Mouse (Mus musculus) embryonic facial prominence, embryonic 13.5 days (tissue): Measurements from ENCODE around the gene Epha1. TPM values are rescaled to one million over a fixed set of nuclear protein-coding genes. Genes with fewer than 3 reads are reported as not detected.
A peak's percentile ranks its signal among the peaks of the same experiment; 100 is the strongest.

Experiments used
- ATAC-seq: fragments of 200-750 bp; cut with Nextera tagmentation; 2 replicates; pipeline ENCODE4 v1.8.0; 2017; ENCODE audit warnings: low read depth; ENCODE audit not compliant: insufficient number of reproducible peaks, insufficient read depth, low FRiP score, low TSS enrichment
- H3K27ac ChIP-seq: fragments of 300-500 bp; sonication (generic); 2 replicates; pipeline ENCODE4 v1.5.1; 2015; ENCODE audit warnings: moderate library complexity, mild to moderate bottlenecking, inconsistent platforms
- H3K27me3 ChIP-seq: fragments of 300-500 bp; sonication (generic); 2 replicates; pipeline ENCODE4 v1.6.1; 2015; ENCODE audit warnings: mild to moderate bottlenecking, inconsistent platforms
- H3K36me3 ChIP-seq: fragments of 300-500 bp; sonication (generic); 2 replicates; pipeline ENCODE4 v1.6.1; 2015; ENCODE audit warnings: mild to moderate bottlenecking, inconsistent platforms
- H3K4me1 ChIP-seq: fragments of 300-500 bp; sonication (generic); 2 replicates; pipeline ENCODE4 v1.6.1; 2015; ENCODE audit warnings: inconsistent platforms
- H3K4me2 ChIP-seq: fragments of 300-500 bp; sonication (generic); 2 replicates; pipeline ENCODE4 v1.6.1; 2015; ENCODE audit warnings: moderate library complexity, mild to moderate bottlenecking, inconsistent platforms
- H3K4me3 ChIP-seq: fragments of 300-500 bp; sonication (generic); 2 replicates; pipeline ENCODE4 v1.5.1; 2015; ENCODE audit warnings: mild to moderate bottlenecking, inconsistent platforms
- H3K9ac ChIP-seq: fragments of 300-500 bp; sonication (generic); 2 replicates; pipeline ENCODE4 v1.6.1; 2015; ENCODE audit warnings: mild to moderate bottlenecking, inconsistent platforms
- H3K9me3 ChIP-seq: fragments of 300-500 bp; sonication (generic); 2 replicates; pipeline ENCODE4 v1.6.1; 2016; ENCODE audit warnings: inconsistent platforms
- WGBS: fragments of 180-500 bp; shearing (Covaris S2); methylation state at CpG from one replicate; pipeline ENCODE4 v1.1.7; 2015; ENCODE audit warnings: mixed read lengths; 5-methylcytosine and 5-hydroxymethylcytosine counted together
- polyA plus RNA-seq: library from polyadenylated mRNA; unstranded; fragments of >200 nt; fragmentation: Nextera tagmentation; extraction: Ambion mirVana; gene quantifications from 2 replicates; pipeline ENCODE4 v1.2.1, GENCODE M21; 2015

The Epha1 gene
- polyA plus RNA-seq, 1 experiment from 2014 or later = 10.5 TPM

GRCm38 (mm10) chr6:42351776-42352485, 21.1 kb downstream of the Epha1 start:
- no peaks in the 10 kb centered on the region for H3K27me3 ChIP-seq
- no peak overlapping the region for H3K9ac ChIP-seq
- H3K9me3 ChIP-seq = no peaks in the 10 kb centered on the region
- 80% methylated on average over 7 of the region's 7 CpGs for WGBS
- ATAC-seq = no peak
- H3K27ac ChIP-seq = no peak overlapping the region
- H3K4me1 ChIP-seq = peaks cover 48% of the 10 kb centered on the region
- peaks cover 48% of the 10 kb centered on the region for H3K36me3 ChIP-seq
- H3K4me3 ChIP-seq = peak overlapping the region; percentile 79; the same call in 1 of the 2 replicates
- H3K4me2 ChIP-seq = peak overlapping the region; percentile 85

- Histone ChIP-seq H3K4me1 (peaks cover 48% of the 10 kb centered on the region), H3K27me3 (no peaks in the 10 kb centered on the region), H3K27ac (peak overlapping the region; percentile 94), H3K4me3 (peak overlapping the region; percentile 79), H3K4me2 (peak overlapping the region; percentile 85), H3K9me3 (no peaks in the 10 kb centered on the region), H3K9ac (peak overlapping the region; percentile 88), H3K36me3 (peaks cover 41% of the 10 kb centered on the region)
- ATAC-seq = no peak
- 45% methylated on average over 13 of the region's 13 CpGs for WGBS
These were observed 21.9 kb downstream of the Epha1 start for GRCm38 (mm10) chr6:42350968-42351775.

DNA sequence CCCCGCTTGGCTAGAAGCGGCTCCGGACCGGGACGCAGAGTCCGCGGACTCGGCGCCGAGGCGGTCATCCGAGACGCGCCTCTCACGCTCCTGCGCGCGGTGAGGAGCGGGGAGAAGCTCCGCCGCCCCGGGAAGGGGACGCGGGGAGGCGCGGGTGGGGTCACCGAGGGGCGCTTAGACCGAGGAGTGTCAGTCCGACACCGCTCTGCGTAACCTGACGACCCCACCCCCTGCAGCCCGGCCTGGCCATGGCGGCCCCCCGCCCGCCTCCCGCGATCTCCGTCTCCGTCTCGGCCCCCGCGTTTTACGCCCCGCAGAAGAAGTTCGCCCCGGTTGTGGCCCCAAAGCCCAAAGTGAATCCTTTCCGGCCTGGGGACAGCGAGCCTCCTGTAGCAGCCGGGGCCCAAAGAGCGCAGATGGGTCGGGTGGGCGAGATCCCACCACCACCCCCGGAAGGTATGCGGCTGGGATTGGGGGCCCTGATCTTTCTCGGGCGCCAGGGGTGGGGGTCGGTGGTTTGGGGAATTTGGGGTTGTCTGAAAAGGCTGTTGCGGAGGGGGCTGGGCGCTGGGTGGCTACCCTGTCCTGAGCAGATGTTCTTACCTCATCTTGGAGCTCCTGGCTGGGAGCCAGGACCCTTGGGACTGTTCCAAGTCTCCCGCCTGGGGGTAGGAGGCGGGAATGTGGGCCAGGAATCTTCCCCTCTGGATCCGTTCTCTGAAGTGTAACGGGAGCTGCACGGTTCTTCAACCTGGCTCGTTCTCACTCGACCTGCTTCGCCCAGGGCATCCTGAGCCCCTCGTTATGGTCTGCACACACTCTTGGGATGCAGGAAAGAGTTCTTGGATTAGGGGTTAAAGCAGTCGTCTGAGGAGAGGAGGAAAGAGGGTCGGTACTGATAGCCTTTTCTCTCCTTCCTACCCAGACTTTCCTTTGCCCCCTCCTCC, 22.8 kb downstream of the Epha1 start:
- no peaks in the 10 kb centered on the region for H3K9me3 ChIP-seq
- H3K36me3 ChIP-seq = peaks cover 32% of the 10 kb centered on the region
- peaks cover 48% of the 10 kb centered on the region for H3K4me1 ChIP-seq
- peak; percentile 48 for ATAC-seq
- peak overlapping the region; percentile 94 for H3K27ac ChIP-seq
- H3K27me3 ChIP-seq = no peaks in the 10 kb centered on the region
- peak overlapping the region; percentile 85 for H3K4me2 ChIP-seq
- peak overlapping the region; percentile 79 for H3K4me3 ChIP-seq
- under 1% methylated on average over 71 of the region's 72 CpGs for WGBS
- peak overlapping the region; percentile 88 for H3K9ac ChIP-seq

DNA sequence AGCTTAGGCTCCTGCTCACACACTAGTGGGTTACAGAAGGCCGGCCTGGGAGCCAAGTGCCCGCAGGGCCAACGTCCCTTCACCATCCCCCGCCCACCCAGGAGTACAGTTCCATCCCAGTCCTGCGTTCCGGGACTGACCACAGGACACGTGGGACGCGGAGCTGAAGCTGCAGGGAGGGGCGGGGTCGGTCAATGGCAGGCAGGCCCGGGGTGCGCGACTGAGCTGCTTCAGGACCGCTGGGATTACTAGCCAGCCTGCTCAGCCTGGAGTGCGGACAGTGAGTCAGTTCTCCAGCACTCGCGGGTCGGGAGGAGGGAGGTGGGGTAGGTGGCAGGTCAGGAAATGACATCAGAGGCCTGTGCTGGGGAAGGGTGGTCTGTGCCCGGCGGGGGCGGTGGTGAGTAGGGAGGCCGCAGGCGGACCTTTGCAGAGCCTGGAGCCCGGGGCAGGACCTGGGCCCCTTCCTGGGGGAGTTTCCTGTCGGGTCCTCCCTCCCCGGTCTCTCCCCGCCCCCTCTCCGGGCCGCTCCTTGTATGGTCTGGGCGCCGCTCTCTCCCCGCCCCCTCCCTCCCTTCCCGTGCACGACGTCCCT, 23.5 kb downstream of the Epha1 start, which contains the start of gene Zyx:
TSS of gene Zyx (plus strand) at position 205 of the 595 bp plus-strand sequence.
- H3K9me3 ChIP-seq = no peaks in the 10 kb centered on the region
- peak within 1 kb of the TSS; percentile 85 for H3K4me2 ChIP-seq
- peak; percentile 87 for ATAC-seq
- WGBS = 0% methylated on average over 24 of the region's 36 CpGs
- no peaks in the 10 kb centered on the region for H3K27me3 ChIP-seq
- peak within 1 kb of the TSS; percentile 88 for H3K9ac ChIP-seq
- peak within 1 kb of the TSS; percentile 94 for H3K27ac ChIP-seq
- H3K4me1 ChIP-seq = peaks cover 47% of the 10 kb centered on the region
- H3K4me3 ChIP-seq = peak within 1 kb of the TSS; percentile 79
- peaks cover 24% of the 10 kb centered on the region for H3K36me3 ChIP-seq

DNA sequence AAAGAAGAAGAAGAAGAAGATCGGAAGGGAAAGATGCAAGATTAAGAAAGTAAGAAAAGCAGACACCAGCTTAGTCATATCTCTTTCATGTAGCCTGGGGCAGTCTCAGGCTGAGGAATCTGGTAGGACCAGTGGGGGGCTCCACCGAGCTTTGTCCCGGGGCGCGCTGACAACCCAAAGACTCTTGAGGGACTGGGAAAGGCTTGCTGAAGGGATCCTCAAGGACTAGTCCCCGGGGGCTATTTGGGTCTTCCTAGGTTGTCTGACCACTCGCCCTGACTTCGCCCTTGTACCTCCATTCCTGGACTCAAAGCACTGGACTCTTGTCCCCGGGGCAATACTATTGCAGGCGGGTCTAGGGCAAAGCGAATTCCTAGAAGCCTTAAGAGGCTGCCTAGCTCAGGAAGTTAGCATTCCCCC, 24.1 kb downstream of the Epha1 start:
- WGBS = under 1% methylated on average over 11 of the region's 11 CpGs

GRCm38 (mm10) chr6:42348281-42349005, 24.6 kb downstream of the Epha1 start:
- Histone ChIP-seq H3K4me1 (peaks cover 36% of the 10 kb centered on the region), H3K27me3 (no peaks in the 10 kb centered on the region), H3K36me3 (peaks cover 20% of the 10 kb centered on the region), H3K4me3 (peak overlapping the region; percentile 79), H3K27ac (no peak overlapping the region), H3K4me2 (peak overlapping the region; percentile 85), H3K9me3 (no peaks in the 10 kb centered on the region), H3K9ac (no peak overlapping the region)
- no peak for ATAC-seq
- WGBS = 34% methylated on average over 12 of the region's 12 CpGs

More for the DNA sequence above, 24.1 kb downstream of the Epha1 start:
- H3K4me3 ChIP-seq = peak overlapping the region; percentile 79
- H3K4me1 ChIP-seq = peaks cover 42% of the 10 kb centered on the region
- H3K27ac ChIP-seq = peak overlapping the region; percentile 94
- H3K9ac ChIP-seq = peak overlapping the region; percentile 88
- H3K27me3 ChIP-seq = no peaks in the 10 kb centered on the region
- H3K9me3 ChIP-seq = no peaks in the 10 kb centered on the region
- peaks cover 20% of the 10 kb centered on the region for H3K36me3 ChIP-seq
- H3K4me2 ChIP-seq = peak overlapping the region; percentile 85
- no peak for ATAC-seq

DNA sequence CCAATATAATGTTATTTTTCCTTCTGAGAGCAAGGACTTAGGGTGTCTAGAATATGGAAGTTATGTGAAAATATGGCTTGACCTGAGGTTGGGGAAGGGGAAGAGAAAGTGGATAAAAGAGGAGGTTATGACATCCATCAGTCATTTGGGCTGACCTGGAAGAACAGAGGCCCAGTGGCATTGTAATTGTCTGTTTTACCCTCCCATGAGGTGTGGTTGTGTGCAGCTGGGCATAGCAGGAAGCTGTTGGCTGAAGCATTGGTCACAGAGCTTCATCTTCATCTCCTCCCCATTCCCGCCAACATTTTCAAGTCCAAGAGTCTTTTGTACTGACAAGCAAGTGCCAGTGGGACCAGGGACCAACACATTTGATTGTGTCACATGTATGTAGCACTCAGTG, 28.8 kb downstream of the Epha1 start:
- peaks cover 7% of the 10 kb centered on the region; the same call in 1 of the 2 replicates for H3K4me1 ChIP-seq
- no peak for ATAC-seq
- H3K4me2 ChIP-seq = no peak overlapping the region
- 89% methylated on average over 1 of the region's 1 CpGs for WGBS
- H3K27me3 ChIP-seq = no peaks in the 10 kb centered on the region
- H3K27ac ChIP-seq = no peak overlapping the region
- H3K4me3 ChIP-seq = no peak overlapping the region
- no peak overlapping the region for H3K9ac ChIP-seq
- H3K36me3 ChIP-seq = no peaks in the 10 kb centered on the region
- H3K9me3 ChIP-seq = no peaks in the 10 kb centered on the region

GRCm38 (mm10) chr6:42343361-42344120, 29.5 kb downstream of the Epha1 start:
- 84% methylated on average over 9 of the region's 9 CpGs for WGBS
- no peak for ATAC-seq

DNA sequence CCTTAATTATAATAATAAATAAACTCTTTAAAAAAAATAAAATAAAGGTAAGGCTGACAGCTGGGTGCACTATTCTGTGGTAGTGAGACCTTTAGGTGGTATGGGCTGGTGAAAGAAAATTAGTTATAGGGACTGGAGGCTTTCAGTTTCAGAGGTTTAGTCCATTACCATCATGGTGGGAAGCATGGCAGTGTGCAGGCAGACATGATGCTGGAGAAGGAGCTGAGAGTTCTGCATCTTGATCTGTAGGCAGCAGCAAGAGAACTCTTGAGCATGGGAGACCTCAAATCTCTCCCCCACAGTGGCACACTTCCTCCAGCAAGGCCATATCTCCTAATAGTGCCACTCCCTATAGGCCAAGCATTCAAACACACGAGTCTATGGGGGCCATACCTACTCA, 30.9 kb downstream of the Epha1 start:
- no peak overlapping the region for H3K4me3 ChIP-seq
- 63% methylated on average over 1 of the region's 1 CpGs for WGBS
- no peaks in the 10 kb centered on the region for H3K9me3 ChIP-seq
- no peak overlapping the region for H3K4me2 ChIP-seq
- H3K36me3 ChIP-seq = no peaks in the 10 kb centered on the region
- ATAC-seq = no peak
- H3K27me3 ChIP-seq = no peaks in the 10 kb centered on the region
- H3K27ac ChIP-seq = no peak overlapping the region
- H3K4me1 ChIP-seq = no peaks in the 10 kb centered on the region
- H3K9ac ChIP-seq = no peak overlapping the region

More at GRCm38 (mm10) chr6:42343361-42344120, 29.5 kb downstream of the Epha1 start:
- H3K36me3 ChIP-seq = no peaks in the 10 kb centered on the region
- no peak overlapping the region for H3K4me3 ChIP-seq
- no peaks in the 10 kb centered on the region for H3K9me3 ChIP-seq
- H3K4me2 ChIP-seq = no peak overlapping the region
- H3K27me3 ChIP-seq = no peaks in the 10 kb centered on the region
- H3K27ac ChIP-seq = no peak overlapping the region
- peaks cover 2% of the 10 kb centered on the region; the same call in 1 of the 2 replicates for H3K4me1 ChIP-seq
- H3K9ac ChIP-seq = no peak overlapping the region

DNA sequence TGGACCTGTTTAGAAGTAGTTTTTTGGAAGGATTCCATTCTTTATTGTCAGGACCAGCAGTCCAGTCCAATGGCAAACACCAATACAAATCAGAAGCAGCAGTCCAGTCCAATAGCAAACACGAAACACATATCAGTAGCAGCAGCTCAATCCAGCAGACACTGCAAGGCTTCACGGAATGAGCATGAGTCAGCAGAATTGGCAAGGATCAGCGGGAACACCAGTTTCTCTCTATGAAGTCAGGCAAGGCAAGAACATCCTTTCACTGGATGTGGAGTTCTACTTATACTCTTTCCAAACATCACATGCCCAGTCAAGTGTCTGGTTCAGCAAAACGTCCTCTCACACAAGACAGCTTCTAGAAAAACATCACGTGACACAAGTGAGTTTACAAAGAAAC, 33.1 kb downstream of the Epha1 start:
- H3K36me3 ChIP-seq = no peaks in the 10 kb centered on the region
- H3K9me3 ChIP-seq = no peaks in the 10 kb centered on the region
- no peak for ATAC-seq
- H3K27me3 ChIP-seq = no peaks in the 10 kb centered on the region
- H3K4me3 ChIP-seq = no peak overlapping the region
- 78% methylated on average over 5 of the region's 5 CpGs for WGBS
- H3K27ac ChIP-seq = no peak overlapping the region
- no peak overlapping the region for H3K4me2 ChIP-seq
- no peak overlapping the region for H3K9ac ChIP-seq
- H3K4me1 ChIP-seq = no peaks in the 10 kb centered on the region
